Mouse (Mus musculus): ENCODE measurements around the gene Zfp330.
A peak's percentile ranks its signal among the peaks of the same experiment; 100 is the strongest.

Gene Zfp330

DNA sequence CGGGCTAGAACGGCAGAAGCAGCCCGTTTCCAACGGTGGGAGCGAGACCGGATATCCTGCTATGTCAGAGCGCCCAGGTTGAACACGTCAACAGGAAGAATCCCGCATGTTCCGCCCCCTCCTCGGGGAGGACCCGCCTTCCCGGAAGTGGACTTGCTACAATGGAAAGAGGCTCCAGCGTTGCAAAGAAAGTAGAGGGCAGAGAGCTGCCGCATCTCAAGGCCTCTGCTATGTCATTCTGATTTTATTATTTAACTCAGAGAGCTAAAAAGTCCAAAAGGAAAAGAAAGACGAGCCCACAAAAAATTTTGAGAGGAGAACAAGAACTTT is at the start of gene Zfp330:
Gene Zfp330, minus strand, starts transcription at position 68 of the 330 bp plus-strand sequence.
- DNase-seq (ENCODE audit: low spot score in 2 of 2): peak; percentile 69 to 89

DNA sequence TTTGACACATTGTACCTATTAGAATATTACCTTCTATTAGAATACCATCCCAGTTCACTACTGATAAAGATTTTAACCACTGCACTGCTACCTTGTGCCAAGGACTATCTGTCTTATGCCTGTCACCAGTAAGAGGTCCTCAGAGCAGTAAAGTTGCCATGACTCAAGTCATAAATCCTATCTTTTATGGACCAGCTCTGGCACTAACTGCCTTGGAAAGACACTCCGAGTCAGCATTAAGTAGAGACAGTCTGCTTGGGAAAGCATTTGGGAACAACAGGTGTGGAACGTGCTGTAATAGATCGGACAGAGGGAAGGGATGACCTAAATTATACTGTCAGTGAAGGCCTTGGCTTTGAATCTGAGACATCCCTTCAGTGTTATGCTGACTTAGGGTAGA is 4.0 kb upstream of the Zfp330 start:
- DNase-seq (ENCODE audit: low spot score in 2 of 2): no peak

GRCm38 (mm10) chr8:82777406-82777805 is 3.4 kb upstream of the Zfp330 start:
- DNase-seq (ENCODE audit: low spot score in 2 of 2): no peak

DNA sequence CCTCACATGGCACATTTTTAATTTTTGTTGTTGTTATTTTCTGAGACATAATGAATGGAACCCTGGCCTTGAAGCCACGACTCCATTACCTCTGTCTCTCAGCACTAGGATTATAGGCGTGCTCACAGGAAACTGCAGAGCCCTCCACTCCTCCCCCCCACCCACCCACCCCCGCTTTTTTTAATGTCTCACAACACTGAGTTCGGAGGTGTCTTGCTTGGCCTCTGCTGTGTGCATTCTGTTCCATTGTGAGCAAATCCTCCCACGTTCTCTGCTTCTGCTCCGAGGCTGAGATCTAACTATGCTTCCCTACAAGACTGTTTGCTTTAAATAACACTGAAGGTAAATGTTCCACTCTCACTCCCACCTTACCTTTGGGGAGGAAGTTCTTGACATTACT is 522 bp upstream of the Zfp330 start:
- no peak for DNase-seq (ENCODE audit: low spot score in 2 of 2)

- peak in 1 of 2 experiments; percentile 37 for DNase-seq (ENCODE audit: low spot score in 2 of 2)
These were observed 448 bp downstream of the Zfp330 start for GRCm38 (mm10) chr8:82773332-82774092.

DNA sequence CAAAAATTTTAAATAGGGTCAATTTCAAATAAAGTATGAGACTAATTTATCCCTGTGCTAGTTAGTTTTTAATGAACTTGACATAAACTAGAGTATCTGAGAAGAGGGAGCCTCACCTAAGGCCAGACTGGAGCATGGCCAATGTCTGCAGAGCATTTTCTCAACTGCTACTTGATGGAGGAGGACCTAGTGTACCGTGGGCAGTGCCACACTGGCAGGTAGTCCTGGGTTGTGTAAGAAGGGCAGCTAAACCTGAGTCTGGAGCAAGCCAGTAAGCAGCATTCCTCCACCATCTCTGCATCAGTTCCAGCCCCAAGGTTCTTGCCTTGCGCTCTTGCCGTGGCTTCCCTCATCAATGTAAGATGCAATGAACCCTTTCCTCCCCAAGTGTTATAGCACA is 3.1 kb downstream of the Zfp330 start:
- no peak for DNase-seq (ENCODE audit: low spot score in 2 of 2)

- no peak for DNase-seq (ENCODE audit: low spot score in 2 of 2)
These were observed 14.9 kb downstream of the Zfp330 start for GRCm38 (mm10) chr8:82759071-82759470.

DNA sequence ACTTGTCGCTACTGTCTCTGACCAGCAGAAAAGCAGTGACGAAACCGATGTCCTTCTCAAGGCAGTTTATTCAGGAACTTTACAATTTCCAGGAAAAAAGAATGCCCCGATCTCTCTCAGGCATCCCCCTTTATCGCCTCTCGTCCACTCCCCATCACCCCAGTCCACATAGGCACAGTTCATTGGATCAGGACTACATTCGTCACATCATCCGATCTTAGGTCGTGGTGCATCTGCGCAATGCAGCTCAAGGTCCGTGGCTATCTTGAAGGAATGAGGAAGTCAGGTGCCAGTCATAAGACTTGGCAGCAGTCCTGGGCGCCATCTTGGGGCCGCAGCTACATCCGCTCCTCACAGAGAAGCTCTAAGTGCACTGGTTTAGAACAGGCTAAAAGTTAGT is 19.0 kb downstream of the Zfp330 start:
- no peak for DNase-seq (ENCODE audit: low spot score in 2 of 2)

DNA sequence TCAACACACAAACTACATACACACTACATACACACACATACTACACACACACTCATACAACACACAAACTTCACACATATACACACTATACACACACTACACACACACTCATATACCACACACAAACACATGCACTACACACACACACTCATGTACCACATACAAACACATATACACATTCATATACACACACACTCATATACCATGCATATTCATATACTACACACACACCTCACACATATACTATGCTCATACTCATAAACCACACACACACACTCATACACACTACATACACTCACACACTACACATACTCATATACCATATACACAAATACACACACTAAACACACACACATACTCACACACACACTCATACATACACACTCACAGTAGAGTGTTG is 27.3 kb downstream of the Zfp330 start:
- no peak for DNase-seq (ENCODE audit: low spot score in 2 of 2)

DNA sequence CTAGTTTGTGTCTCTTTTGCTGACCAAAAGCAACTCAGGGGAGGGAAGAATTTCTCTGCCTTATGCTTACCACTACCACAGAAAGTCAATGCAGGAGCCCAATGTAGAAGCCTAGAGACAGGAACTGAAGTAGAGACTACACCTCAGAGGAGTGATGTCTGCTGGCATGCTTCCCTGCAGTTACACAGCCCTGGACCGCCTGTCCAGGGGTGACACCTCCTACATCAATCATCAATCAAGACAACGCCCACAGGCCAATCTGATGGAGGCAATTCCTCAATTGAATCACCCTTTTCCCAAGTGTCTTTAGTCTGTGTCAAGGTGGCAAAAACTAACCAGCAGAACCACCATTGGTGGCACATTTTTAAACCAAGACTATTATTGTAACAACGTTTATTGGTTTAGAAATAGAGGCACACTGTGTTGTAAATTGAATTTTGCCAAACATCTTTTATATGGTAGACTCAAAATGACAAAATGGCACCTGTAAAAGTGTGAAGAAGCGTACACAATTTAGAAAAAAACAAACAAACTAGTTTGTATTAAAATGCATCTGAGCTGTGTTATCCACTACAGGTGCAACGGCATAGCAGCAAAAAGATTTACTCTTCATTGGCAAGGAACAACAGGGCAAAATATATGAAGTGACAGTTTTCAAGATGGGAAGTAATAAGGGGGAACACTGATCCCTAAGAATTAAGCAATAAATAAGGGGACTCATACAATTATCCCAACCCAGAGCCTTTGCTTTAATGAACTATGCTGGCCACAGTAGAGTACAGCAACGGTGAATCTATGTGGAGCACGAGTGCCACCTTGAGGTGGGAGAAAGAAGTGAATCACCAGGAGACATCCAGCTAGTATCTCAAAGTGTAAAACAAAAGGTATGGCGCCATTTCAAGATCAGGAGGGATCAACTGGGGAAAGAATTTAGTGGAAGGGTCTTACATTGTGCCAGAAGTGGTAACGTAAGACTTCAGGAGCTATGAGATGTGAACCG is 29.8 kb downstream of the Zfp330 start:
- peak; percentile 32 to 74 for DNase-seq (ENCODE audit: low spot score in 2 of 2)
